Mouse (Mus musculus) ES-E14 (cell line): Measurements from ENCODE around the gene Mttp.

Experiments
- CHD2 ChIP-seq: IDR thresholded peaks from 2 replicates; pipeline ENCODE4 v1.6.1; 2014; ENCODE audit warnings: mild to moderate bottlenecking, low read depth, low read length, inconsistent platforms
- MAFK ChIP-seq: IDR thresholded peaks from 2 replicates; pipeline ENCODE4 v1.6.1; 2014; ENCODE audit warnings: mild to moderate bottlenecking, low read depth, low read length, inconsistent platforms; ENCODE audit not compliant: insufficient read depth

DNA sequence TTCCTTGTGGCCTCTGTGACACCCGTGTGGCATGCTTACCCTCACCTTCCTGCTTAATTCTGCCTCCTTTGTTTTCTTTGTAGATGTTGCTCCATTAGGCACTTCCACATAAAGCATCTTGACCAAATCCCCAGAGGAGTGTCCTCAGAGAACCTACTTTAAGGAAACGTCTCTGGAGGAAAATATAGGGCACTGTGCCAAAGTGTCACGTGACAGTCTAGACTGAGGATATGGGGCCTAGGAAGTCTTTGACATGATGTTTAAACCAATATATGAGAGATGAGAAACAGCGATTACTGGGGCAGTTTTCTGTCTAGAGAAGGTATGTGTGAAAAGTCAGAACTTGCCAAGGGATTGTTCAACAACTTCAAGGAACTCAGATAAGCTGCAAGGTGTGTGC, 40.5 kb upstream of the Mttp start:
- TF ChIP-seq MAFK (no peak), CHD2 (no peak)
